Mouse (Mus musculus) forebrain, postnatal 0 days (tissue): ENCODE data around the gene Lfng. TPM values are rescaled to one million over a fixed set of nuclear protein-coding genes. Genes with fewer than 3 reads are reported as not detected.
A peak's percentile ranks its signal among the peaks of the same experiment; 100 is the strongest.

ENCODE experiments used
- ATAC-seq: fragments of 200-750 bp; cut with Nextera tagmentation; 2 replicates; pipeline ENCODE4 v1.8.0; 2017; ENCODE audit warnings: mild to moderate bottlenecking, moderate library complexity
- DNase-seq: peaks from one replicate; pipeline ENCODE4 v3.0.0-alpha.2; 2015
- H3K27ac ChIP-seq: fragments of 300-500 bp; sonication (generic); 2 replicates; pipeline ENCODE4 v1.5.1; 2014; ENCODE audit warnings: low read depth, mild to moderate bottlenecking, antibody characterized with exemption, low read length, moderate library complexity, mixed read lengths
- H3K27me3 ChIP-seq: fragments of 300-500 bp; sonication (generic); 2 replicates; pipeline ENCODE4 v1.6.1; 2014; ENCODE audit warnings: mild to moderate bottlenecking, low read length, mixed read lengths; ENCODE audit not compliant: insufficient read depth
- H3K36me3 ChIP-seq: fragments of 300-500 bp; sonication (generic); 2 replicates; pipeline ENCODE4 v1.6.1; 2014; ENCODE audit warnings: mild to moderate bottlenecking, moderate library complexity; ENCODE audit not compliant: insufficient read depth
- H3K4me1 ChIP-seq: fragments of 300-500 bp; sonication (generic); 2 replicates; pipeline ENCODE4 v1.6.1; 2014; ENCODE audit warnings: antibody characterized with exemption; ENCODE audit not compliant: insufficient read depth
- H3K4me2 ChIP-seq: fragments of 300-500 bp; sonication (generic); 2 replicates; pipeline ENCODE4 v1.6.1; 2014; ENCODE audit warnings: low read depth, mild to moderate bottlenecking, moderate library complexity
- H3K4me3 ChIP-seq: fragments of 300-500 bp; sonication (generic); 2 replicates; pipeline ENCODE4 v1.5.1; 2014; ENCODE audit warnings: low read depth, low read length, mixed read lengths
- H3K9ac ChIP-seq: fragments of 300-500 bp; sonication (generic); 2 replicates; pipeline ENCODE4 v1.6.1; 2014; ENCODE audit warnings: mild to moderate bottlenecking
- H3K9me3 ChIP-seq: fragments of 300-500 bp; sonication (generic); 2 replicates; pipeline ENCODE4 v1.6.1; 2016; ENCODE audit warnings: low read length
- CTCF ChIP-seq: sonication (generic); IDR thresholded peaks from 2 replicates; pipeline ENCODE4 v1.5.1; 2016; ENCODE audit warnings: antibody characterized with exemption, control low read depth, low read depth
- WGBS: fragments of 180-500 bp; shearing (Covaris S2); extraction: QIAGEN DNeasy Blood & Tissue Kit; methylation state at CpG from one replicate; pipeline ENCODE4 v1.1.7; 2014; 5-methylcytosine and 5-hydroxymethylcytosine counted together
- polyA plus RNA-seq: library from polyadenylated mRNA; unstranded; fragments of >200 nt; fragmentation: Nextera tagmentation; extraction: Ambion mirVana; gene quantifications from 2 replicates; pipeline ENCODE4 v1.2.1, GENCODE M21; 2015
- total RNA-seq: library from RNA; depleted of rRNA; stranded (reverse); fragments of >200 nt; gene quantifications from 2 replicates; pipeline ENCODE4 v1.2.3, GENCODE M21; 2014

The Lfng gene
- total and polyA plus RNA-seq, 2 experiments from 2014 or later: 23.0 to 39.4 TPM

GRCm38 (mm10) chr5:140628995-140629394 lies 21.9 kb downstream of the Lfng start:
- Histone ChIP-seq H3K4me3 (no peak overlapping the region), H3K27me3 (no peaks in the 10 kb centered on the region), H3K27ac (no peak overlapping the region), H3K9me3 (no peaks in the 10 kb centered on the region), H3K36me3 (peaks cover 95% of the 10 kb centered on the region), H3K4me1 (no peaks in the 10 kb centered on the region), H3K4me2 (no peak overlapping the region), H3K9ac (no peak overlapping the region)
- peak; percentile 63 for TF ChIP-seq CTCF
- DNase-seq (no peak), ATAC-seq (no peak)
- 98% methylated on average over 9 of the region's 9 CpGs for WGBS

GRCm38 (mm10) chr5:140633432-140633831 lies 26.3 kb downstream of the Lfng start:
- ATAC-seq (peak; percentile 42), DNase-seq (no peak)
- H3K4me3 ChIP-seq: no peak overlapping the region
- no peak overlapping the region for H3K4me2 ChIP-seq
- peaks cover 3% of the 10 kb centered on the region; the same call in 1 of the 2 replicates for H3K4me1 ChIP-seq
- no peak for TF ChIP-seq CTCF
- 72% methylated on average over 7 of the region's 7 CpGs for WGBS
- H3K36me3 ChIP-seq: peaks cover 91% of the 10 kb centered on the region
- H3K27me3 ChIP-seq: no peaks in the 10 kb centered on the region
- no peaks in the 10 kb centered on the region for H3K9me3 ChIP-seq
- H3K27ac ChIP-seq: no peak overlapping the region
- H3K9ac ChIP-seq: no peak overlapping the region

GRCm38 (mm10) chr5:140634798-140635722 lies 27.9 kb downstream of the Lfng start:
- no peak overlapping the region for H3K27ac ChIP-seq
- no peak for DNase-seq
- no peaks in the 10 kb centered on the region for H3K27me3 ChIP-seq
- TF ChIP-seq CTCF: no peak
- H3K4me2 ChIP-seq: no peak overlapping the region
- H3K4me1 ChIP-seq: peaks cover 3% of the 10 kb centered on the region; the same call in 1 of the 2 replicates
- H3K36me3 ChIP-seq: peaks cover 83% of the 10 kb centered on the region
- H3K4me3 ChIP-seq: no peak overlapping the region
- no peak for ATAC-seq
- WGBS: 79% methylated on average over 26 of the region's 26 CpGs
- no peaks in the 10 kb centered on the region for H3K9me3 ChIP-seq
- H3K9ac ChIP-seq: no peak overlapping the region

GRCm38 (mm10) chr5:140636316-140637057 lies 29.4 kb downstream of the Lfng start:
- H3K27ac ChIP-seq: peak overlapping the region; percentile 15; the same call in 1 of the 2 replicates
- H3K4me3 ChIP-seq: no peak overlapping the region
- no peaks in the 10 kb centered on the region for H3K27me3 ChIP-seq
- 88% methylated on average over 7 of the region's 7 CpGs for WGBS
- DNase-seq (no peak), ATAC-seq (no peak)
- H3K9ac ChIP-seq: no peak overlapping the region
- H3K4me2 ChIP-seq: no peak overlapping the region
- H3K36me3 ChIP-seq: peaks cover 76% of the 10 kb centered on the region
- peak; percentile 44 for TF ChIP-seq CTCF
- H3K4me1 ChIP-seq: peaks cover 3% of the 10 kb centered on the region; the same call in 1 of the 2 replicates
- no peaks in the 10 kb centered on the region for H3K9me3 ChIP-seq

GRCm38 (mm10) chr5:140637058-140637410 lies 29.9 kb downstream of the Lfng start:
- peaks cover 5% of the 10 kb centered on the region for H3K4me1 ChIP-seq
- no peak overlapping the region for H3K4me3 ChIP-seq
- H3K4me2 ChIP-seq: no peak overlapping the region
- H3K9me3 ChIP-seq: no peaks in the 10 kb centered on the region
- peak overlapping the region; percentile 15; the same call in 1 of the 2 replicates for H3K27ac ChIP-seq
- DNase-seq (no peak), ATAC-seq (0 out of 2 replicates have a peak, but pooled peaks have one; percentile 11)
- H3K27me3 ChIP-seq: no peaks in the 10 kb centered on the region
- TF ChIP-seq CTCF: no peak
- peaks cover 71% of the 10 kb centered on the region for H3K36me3 ChIP-seq
- no peak overlapping the region for H3K9ac ChIP-seq
- WGBS: 72% methylated on average over 6 of the region's 6 CpGs

- ATAC-seq (no peak), DNase-seq (no peak)
- H3K4me1 ChIP-seq: peaks cover 7% of the 10 kb centered on the region
- H3K9ac ChIP-seq: no peak overlapping the region
- 84% methylated on average over 3 of the region's 3 CpGs for WGBS
- no peak overlapping the region for H3K4me2 ChIP-seq
- no peak overlapping the region for H3K4me3 ChIP-seq
- no peaks in the 10 kb centered on the region for H3K27me3 ChIP-seq
- no peaks in the 10 kb centered on the region for H3K9me3 ChIP-seq
- no peak for TF ChIP-seq CTCF
- H3K27ac ChIP-seq: no peak overlapping the region
- peaks cover 64% of the 10 kb centered on the region for H3K36me3 ChIP-seq
Observed at GRCm38 (mm10) chr5:140637989-140638388, 30.9 kb downstream of the Lfng start.

- peaks cover 60% of the 10 kb centered on the region for H3K36me3 ChIP-seq
- H3K27me3 ChIP-seq: no peaks in the 10 kb centered on the region
- no peak overlapping the region for H3K9ac ChIP-seq
- H3K4me1 ChIP-seq: peaks cover 7% of the 10 kb centered on the region
- TF ChIP-seq CTCF: no peak
- no peak for DNase-seq
- H3K4me2 ChIP-seq: no peak overlapping the region
- 92% methylated on average over 6 of the region's 6 CpGs for WGBS
- H3K9me3 ChIP-seq: no peaks in the 10 kb centered on the region
- no peak overlapping the region for H3K27ac ChIP-seq
- no peak overlapping the region for H3K4me3 ChIP-seq
- no peak for ATAC-seq
Observed at GRCm38 (mm10) chr5:140638484-140638883, 31.4 kb downstream of the Lfng start.
